Mouse (Mus musculus): ENCODE data around the gene Dydc1. TPM values are rescaled to one million over a fixed set of nuclear protein-coding genes. Genes with fewer than 3 reads are reported as not detected.
"Not testable (repeated sequence)": the region's sequence is repeated elsewhere in the genome, so short reads cannot be mapped to it uniquely, and the experiment has no call there.

The Dydc1 gene
- polyA plus RNA-seq, 1 experiment from 2014 or later: not detected

- H3K9me3 ChIP-seq (replicated peaks; ENCODE audit: control insufficient read depth, low read length): peaks cover 5% of the 10 kb centered on the region; the same call in 1 of the 2 replicates
- whole genome bisulfite sequencing: 69% methylated on average over 6 of the region's 6 CpGs
- H3K4me2 ChIP-seq (ENCODE audit: low read depth, low read length): no peak overlapping the region
- H3K36me3 ChIP-seq (ENCODE audit: control insufficient read depth, insufficient read depth): no peaks in the 10 kb centered on the region
- H3K27me3 ChIP-seq (ENCODE audit: control insufficient read depth, insufficient read depth, low read length): no peaks in the 10 kb centered on the region
- H3K9ac ChIP-seq (ENCODE audit: low read length): no peak overlapping the region
- no peaks in the 10 kb centered on the region for H3K4me1 ChIP-seq (ENCODE audit: control insufficient read depth, insufficient read depth, low read length)
- no peak for ATAC-seq (replicated peaks; ENCODE audit: extremely low read depth, insufficient read depth, low FRiP score)
- no peak overlapping the region for H3K27ac ChIP-seq (ENCODE audit: low read length)
- H3K4me3 ChIP-seq (ENCODE audit: low read length): no peak overlapping the region
Measured at GRCm38 (mm10) chr14:41050471-41050870, 22.2 kb upstream of the Dydc1 start.

DNA sequence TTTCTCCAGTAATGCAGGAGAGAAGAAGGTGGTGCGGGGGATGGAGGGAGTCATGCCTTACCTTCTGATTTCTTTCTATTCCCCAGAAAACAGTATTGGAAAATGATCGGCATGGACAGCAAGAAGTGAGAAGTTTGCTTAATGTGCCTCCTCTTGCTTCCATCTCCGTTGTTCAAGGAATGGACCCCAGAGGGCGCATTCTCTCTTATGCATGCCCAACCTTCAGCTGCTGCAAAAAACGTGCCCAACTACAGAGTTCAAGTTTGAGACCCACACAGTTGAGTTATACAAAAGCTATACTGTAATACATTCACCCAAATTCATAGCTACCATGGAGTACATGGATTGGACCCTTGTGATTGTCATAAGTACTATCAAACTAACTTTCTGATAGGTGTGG lies 20.2 kb upstream of the Dydc1 start:
- 67% methylated on average over 5 of the region's 5 CpGs for WGBS
- H3K4me2 ChIP-seq (ENCODE audit: low read depth, low read length): no peak overlapping the region
- H3K36me3 ChIP-seq (ENCODE audit: control insufficient read depth, insufficient read depth): no peaks in the 10 kb centered on the region
- H3K9ac ChIP-seq (ENCODE audit: low read length): no peak overlapping the region
- H3K4me3 ChIP-seq (ENCODE audit: low read length): no peak overlapping the region
- H3K9me3 ChIP-seq (replicated peaks; ENCODE audit: control insufficient read depth, low read length): no peaks in the 10 kb centered on the region
- H3K4me1 ChIP-seq (ENCODE audit: control insufficient read depth, insufficient read depth, low read length): no peaks in the 10 kb centered on the region
- H3K27ac ChIP-seq (ENCODE audit: low read length): no peak overlapping the region
- H3K27me3 ChIP-seq (ENCODE audit: control insufficient read depth, insufficient read depth, low read length): no peaks in the 10 kb centered on the region
- ATAC-seq (replicated peaks; ENCODE audit: extremely low read depth, insufficient read depth, low FRiP score): no peak

- not testable (repeated sequence) for H3K4me2 ChIP-seq (ENCODE audit: low read depth, low read length)
Measured at GRCm38 (mm10) chr14:41053190-41053589, 19.5 kb upstream of the Dydc1 start.

DNA sequence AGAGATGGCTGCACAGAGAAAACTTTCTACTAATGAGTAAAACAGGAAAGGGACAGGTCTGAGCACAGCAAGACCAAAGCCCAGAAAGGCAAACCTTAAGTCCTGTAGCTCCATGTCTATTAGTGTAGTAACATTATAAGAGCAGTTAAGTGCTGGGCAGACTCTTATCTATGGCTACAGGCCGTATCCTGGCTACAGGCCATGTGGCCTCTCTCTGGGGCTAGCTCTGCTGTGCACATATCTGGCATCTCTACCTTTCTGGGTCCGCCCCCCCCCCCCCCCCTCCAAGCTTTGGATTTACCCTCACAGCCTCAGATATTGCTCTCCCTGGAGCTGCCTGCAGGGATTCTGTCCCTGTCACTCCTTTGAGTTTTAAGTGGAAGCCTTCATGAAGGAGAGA lies 7.5 kb upstream of the Dydc1 start:
- Histone ChIP-seq H3K4me3 (ENCODE audit: low read length) (no peak overlapping the region), H3K36me3 (ENCODE audit: control insufficient read depth, insufficient read depth) (no peaks in the 10 kb centered on the region), H3K9ac (ENCODE audit: low read length) (no peak overlapping the region), H3K27me3 (ENCODE audit: control insufficient read depth, insufficient read depth, low read length) (no peaks in the 10 kb centered on the region), H3K27ac (ENCODE audit: low read length) (no peak overlapping the region), H3K4me1 (ENCODE audit: control insufficient read depth, insufficient read depth, low read length) (peaks cover 5% of the 10 kb centered on the region; the same call in 1 of the 2 replicates), H3K4me2 (ENCODE audit: low read depth, low read length) (no peak overlapping the region), H3K9me3 (replicated peaks; ENCODE audit: control insufficient read depth, low read length) (no peaks in the 10 kb centered on the region)
- ATAC-seq (replicated peaks; ENCODE audit: extremely low read depth, insufficient read depth, low FRiP score): peak; percentile 75
- 25% methylated on average over 2 of the region's 2 CpGs for WGBS

More at GRCm38 (mm10) chr14:41053190-41053589, 19.5 kb upstream of the Dydc1 start:
- not testable (repeated sequence) for H3K4me1 ChIP-seq (ENCODE audit: control insufficient read depth, insufficient read depth, low read length); ATAC-seq (replicated peaks; ENCODE audit: extremely low read depth, insufficient read depth, low FRiP score); H3K27me3 ChIP-seq (ENCODE audit: control insufficient read depth, insufficient read depth, low read length); H3K9ac ChIP-seq (ENCODE audit: low read length); H3K4me3 ChIP-seq (ENCODE audit: low read length); H3K9me3 ChIP-seq (replicated peaks; ENCODE audit: control insufficient read depth, low read length); H3K36me3 ChIP-seq (ENCODE audit: control insufficient read depth, insufficient read depth); H3K27ac ChIP-seq (ENCODE audit: low read length)
- 31% methylated on average over 3 of the region's 4 CpGs for WGBS

- Histone ChIP-seq H3K4me1 (ENCODE audit: control insufficient read depth, insufficient read depth, low read length) (peaks cover 5% of the 10 kb centered on the region; the same call in 1 of the 2 replicates), H3K27ac (ENCODE audit: low read length) (no peak overlapping the region), H3K27me3 (ENCODE audit: control insufficient read depth, insufficient read depth, low read length) (no peaks in the 10 kb centered on the region), H3K9ac (ENCODE audit: low read length) (no peak overlapping the region), H3K4me2 (ENCODE audit: low read depth, low read length) (no peak overlapping the region), H3K36me3 (ENCODE audit: control insufficient read depth, insufficient read depth) (no peaks in the 10 kb centered on the region), H3K4me3 (ENCODE audit: low read length) (no peak overlapping the region), H3K9me3 (replicated peaks; ENCODE audit: control insufficient read depth, low read length) (no peaks in the 10 kb centered on the region)
- 31% methylated on average over 1 of the region's 1 CpGs for WGBS
- ATAC-seq (replicated peaks; ENCODE audit: extremely low read depth, insufficient read depth, low FRiP score): no peak
Measured at GRCm38 (mm10) chr14:41066416-41066815, 6.3 kb upstream of the Dydc1 start.

DNA sequence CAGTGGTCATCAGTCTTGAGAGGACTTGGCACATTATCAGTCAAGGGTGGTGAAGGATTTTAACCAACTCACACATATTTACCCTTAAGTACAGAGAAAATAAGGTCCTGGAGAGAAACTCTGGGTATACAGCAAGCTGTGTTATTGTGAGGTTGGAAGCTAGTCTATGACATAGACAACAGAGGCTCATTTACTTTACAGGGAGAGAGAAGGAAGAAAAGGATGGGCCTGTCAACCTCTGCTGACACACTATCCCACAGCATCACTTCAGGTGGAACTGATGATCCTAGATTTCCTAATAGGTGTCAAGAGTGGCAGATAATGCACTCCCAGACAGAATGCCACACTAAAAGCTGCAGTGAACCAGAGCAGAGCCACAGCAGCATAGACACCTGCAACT lies 3.6 kb upstream of the Dydc1 start, which contains the start of gene Dydc2:
Dydc2 (minus strand) TSS at position 101 of the 400 bp plus-strand sequence.
- Histone ChIP-seq H3K4me2 (ENCODE audit: low read depth, low read length) (no peak within 1 kb of the TSS), H3K4me3 (ENCODE audit: low read length) (no peak within 1 kb of the TSS), H3K4me1 (ENCODE audit: control insufficient read depth, insufficient read depth, low read length) (peaks cover 5% of the 10 kb centered on the region; the same call in 1 of the 2 replicates), H3K9me3 (replicated peaks; ENCODE audit: control insufficient read depth, low read length) (no peaks in the 10 kb centered on the region), H3K36me3 (ENCODE audit: control insufficient read depth, insufficient read depth) (no peaks in the 10 kb centered on the region), H3K27me3 (ENCODE audit: control insufficient read depth, insufficient read depth, low read length) (no peaks in the 10 kb centered on the region), H3K9ac (ENCODE audit: low read length) (no peak within 1 kb of the TSS), H3K27ac (ENCODE audit: low read length) (no peak within 1 kb of the TSS)
- no peak for ATAC-seq (replicated peaks; ENCODE audit: extremely low read depth, insufficient read depth, low FRiP score)

- Histone ChIP-seq H3K9ac (ENCODE audit: low read length) (no peak overlapping the region), H3K4me3 (ENCODE audit: low read length) (no peak overlapping the region), H3K9me3 (replicated peaks; ENCODE audit: control insufficient read depth, low read length) (no peaks in the 10 kb centered on the region), H3K4me1 (ENCODE audit: control insufficient read depth, insufficient read depth, low read length) (no peaks in the 10 kb centered on the region), H3K27ac (ENCODE audit: low read length) (no peak overlapping the region), H3K36me3 (ENCODE audit: control insufficient read depth, insufficient read depth) (no peaks in the 10 kb centered on the region), H3K4me2 (ENCODE audit: low read depth, low read length) (no peak overlapping the region), H3K27me3 (ENCODE audit: control insufficient read depth, insufficient read depth, low read length) (no peaks in the 10 kb centered on the region)
- no peak for ATAC-seq (replicated peaks; ENCODE audit: extremely low read depth, insufficient read depth, low FRiP score)
- WGBS: 66% methylated on average over 3 of the region's 3 CpGs
Measured at GRCm38 (mm10) chr14:41070343-41070742, 2.4 kb upstream of the Dydc1 start.

GRCm38 (mm10) chr14:41072944-41073275 lies 199 bp downstream of the Dydc1 start:
- WGBS: 2% methylated on average over 8 of the region's 8 CpGs
- Histone ChIP-seq H3K9me3 (replicated peaks; ENCODE audit: control insufficient read depth, low read length) (no peaks in the 10 kb centered on the region), H3K4me3 (ENCODE audit: low read length) (peak overlapping the region; percentile 55), H3K4me2 (ENCODE audit: low read depth, low read length) (peak overlapping the region; percentile 62), H3K9ac (ENCODE audit: low read length) (no peak overlapping the region), H3K4me1 (ENCODE audit: control insufficient read depth, insufficient read depth, low read length) (no peaks in the 10 kb centered on the region), H3K27ac (ENCODE audit: low read length) (no peak overlapping the region), H3K27me3 (ENCODE audit: control insufficient read depth, insufficient read depth, low read length) (no peaks in the 10 kb centered on the region), H3K36me3 (ENCODE audit: control insufficient read depth, insufficient read depth) (no peaks in the 10 kb centered on the region)
- ATAC-seq (replicated peaks; ENCODE audit: extremely low read depth, insufficient read depth, low FRiP score): no peak

DNA sequence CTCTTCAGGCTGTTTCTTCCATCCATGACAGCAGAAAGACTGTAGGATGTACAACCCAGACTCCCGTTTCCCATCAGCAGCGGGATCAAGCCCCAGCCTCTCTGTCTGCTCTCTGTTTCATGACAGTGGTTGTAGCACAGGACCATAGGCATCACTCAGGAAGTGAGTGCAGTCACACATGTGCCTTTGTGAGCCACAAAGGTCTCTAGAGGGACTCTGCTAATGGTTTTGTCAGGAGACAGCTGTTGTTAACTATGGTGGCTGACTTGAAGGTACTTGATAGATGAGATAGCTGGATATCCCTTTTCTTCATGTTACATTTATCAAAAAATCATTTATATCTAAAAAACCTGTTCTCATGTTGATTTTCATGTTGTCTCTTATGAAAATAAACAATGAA lies 9.7 kb downstream of the Dydc1 start:
- 81% methylated on average over 2 of the region's 2 CpGs for WGBS
- ATAC-seq (replicated peaks; ENCODE audit: extremely low read depth, insufficient read depth, low FRiP score): no peak

GRCm38 (mm10) chr14:41087509-41087908 lies 14.8 kb downstream of the Dydc1 start:
- Histone ChIP-seq H3K4me3 (ENCODE audit: low read length) (no peak overlapping the region), H3K27ac (ENCODE audit: low read length) (no peak overlapping the region), H3K4me2 (ENCODE audit: low read depth, low read length) (no peak overlapping the region), H3K9me3 (replicated peaks; ENCODE audit: control insufficient read depth, low read length) (no peaks in the 10 kb centered on the region), H3K36me3 (ENCODE audit: control insufficient read depth, insufficient read depth) (no peaks in the 10 kb centered on the region), H3K9ac (ENCODE audit: low read length) (no peak overlapping the region), H3K4me1 (ENCODE audit: control insufficient read depth, insufficient read depth, low read length) (no peaks in the 10 kb centered on the region), H3K27me3 (ENCODE audit: control insufficient read depth, insufficient read depth, low read length) (no peaks in the 10 kb centered on the region; the same call in 1 of the 2 replicates)
- no peak for ATAC-seq (replicated peaks; ENCODE audit: extremely low read depth, insufficient read depth, low FRiP score)
- WGBS: 92% methylated on average over 1 of the region's 1 CpGs

More for the DNA sequence above, 9.7 kb downstream of the Dydc1 start:
- no peak overlapping the region for H3K9ac ChIP-seq (ENCODE audit: low read length)
- no peak overlapping the region for H3K4me3 ChIP-seq (ENCODE audit: low read length)
- no peak overlapping the region for H3K27ac ChIP-seq (ENCODE audit: low read length)
- no peaks in the 10 kb centered on the region; the same call in 1 of the 2 replicates for H3K27me3 ChIP-seq (ENCODE audit: control insufficient read depth, insufficient read depth, low read length)
- H3K4me2 ChIP-seq (ENCODE audit: low read depth, low read length): no peak overlapping the region
- H3K9me3 ChIP-seq (replicated peaks; ENCODE audit: control insufficient read depth, low read length): no peaks in the 10 kb centered on the region
- no peaks in the 10 kb centered on the region for H3K36me3 ChIP-seq (ENCODE audit: control insufficient read depth, insufficient read depth)
- H3K4me1 ChIP-seq (ENCODE audit: control insufficient read depth, insufficient read depth, low read length): no peaks in the 10 kb centered on the region

All from heart, embryonic 16.5 days (tissue).